Mouse (Mus musculus) hindbrain, embryonic 15.5 days (tissue): ENCODE data around the gene Hdhd5. TPM values are rescaled to one million over a fixed set of nuclear protein-coding genes. Genes with fewer than 3 reads are reported as not detected.

Source experiments
- ATAC-seq: fragments of 200-750 bp; cut with Nextera tagmentation; 2 replicates; pipeline ENCODE4 v1.8.0; 2017; ENCODE audit warnings: low read depth, moderate number of reproducible peaks, moderate TSS enrichment; ENCODE audit not compliant: low FRiP score
- H3K27ac ChIP-seq: fragments of 300-500 bp; sonication (generic); replicated peaks from 2 replicates; pipeline ENCODE4 v1.5.1; 2015; ENCODE audit warnings: mild to moderate bottlenecking, inconsistent platforms
- H3K27me3 ChIP-seq: fragments of 300-500 bp; sonication (generic); 2 replicates; pipeline ENCODE4 v1.6.1; 2015; ENCODE audit warnings: control low read depth, inconsistent platforms
- H3K36me3 ChIP-seq: fragments of 300-500 bp; sonication (generic); 2 replicates; pipeline ENCODE4 v1.6.1; 2015; ENCODE audit warnings: control low read depth, inconsistent platforms
- H3K4me1 ChIP-seq: fragments of 300-500 bp; sonication (generic); replicated peaks from 2 replicates; pipeline ENCODE4 v1.6.1; 2015; ENCODE audit warnings: control low read depth, inconsistent platforms
- H3K4me2 ChIP-seq: fragments of 300-500 bp; sonication (generic); 2 replicates; pipeline ENCODE4 v1.6.1; 2015; ENCODE audit warnings: moderate library complexity, mild to moderate bottlenecking, inconsistent platforms
- H3K4me3 ChIP-seq: fragments of 300-500 bp; sonication (generic); 2 replicates; pipeline ENCODE4 v1.5.1; 2015; ENCODE audit warnings: mild to moderate bottlenecking, inconsistent platforms
- H3K9ac ChIP-seq: fragments of 300-500 bp; sonication (generic); 2 replicates; pipeline ENCODE4 v1.6.1; 2015; ENCODE audit warnings: inconsistent platforms
- H3K9me3 ChIP-seq: fragments of 300-500 bp; sonication (generic); 2 replicates; pipeline ENCODE4 v1.6.1; 2016; ENCODE audit warnings: control low read depth, inconsistent platforms
- WGBS: fragments of 180-500 bp; shearing (Covaris S2); methylation state at CpG from one replicate; pipeline ENCODE4 v1.1.7; 2015; 5-methylcytosine and 5-hydroxymethylcytosine counted together
- polyA plus RNA-seq: library from polyadenylated mRNA; unstranded; fragments of >200 nt; fragmentation: Nextera tagmentation; extraction: Ambion mirVana; gene quantifications from 2 replicates; pipeline ENCODE4 v1.2.1, GENCODE M21; 2015

The Hdhd5 gene
- polyA plus RNA-seq, 1 experiment from 2014 or later: 15.6 TPM

GRCm38 (mm10) chr6:120555152-120555551, 24.0 kb upstream of the Hdhd5 start:
- no peak for ATAC-seq
- no peaks in the 10 kb centered on the region for H3K27me3 ChIP-seq
- H3K27ac ChIP-seq: no peak overlapping the region

DNA sequence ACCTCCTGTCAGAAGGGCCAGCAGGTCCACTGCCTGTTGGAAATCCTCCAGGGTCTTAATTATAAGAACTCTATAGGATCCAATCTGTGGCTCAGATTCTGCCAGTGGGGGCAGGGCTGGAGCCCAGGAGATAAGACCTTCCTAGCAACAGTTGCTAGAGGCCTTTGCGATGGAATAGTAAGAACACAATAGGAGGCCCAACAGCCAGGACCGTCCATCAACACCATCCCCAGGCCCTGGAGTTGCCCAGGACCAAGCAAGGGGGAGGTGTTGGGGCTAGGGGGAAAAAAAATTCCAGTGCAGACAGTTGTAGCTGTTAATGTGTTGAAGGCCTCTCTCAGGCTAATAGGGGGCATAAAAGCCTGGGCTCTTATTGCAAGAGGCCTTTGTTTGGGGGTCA, 19.1 kb upstream of the Hdhd5 start:
- Histone ChIP-seq H3K36me3 (no peaks in the 10 kb centered on the region), H3K4me1 (peaks cover 7% of the 10 kb centered on the region), H3K9me3 (no peaks in the 10 kb centered on the region), H3K4me3 (no peak overlapping the region), H3K27me3 (no peaks in the 10 kb centered on the region), H3K27ac (no peak overlapping the region), H3K4me2 (no peak overlapping the region), H3K9ac (no peak overlapping the region)
- 7% methylated on average over 2 of the region's 2 CpGs for WGBS
- 0 out of 2 replicates have a peak, but pooled peaks have one; percentile 45 for ATAC-seq

More at GRCm38 (mm10) chr6:120555152-120555551, 24.0 kb upstream of the Hdhd5 start:
- Histone ChIP-seq H3K4me2 (no peak overlapping the region), H3K4me3 (no peak overlapping the region), H3K9ac (no peak overlapping the region), H3K36me3 (no peaks in the 10 kb centered on the region), H3K4me1 (peaks cover 4% of the 10 kb centered on the region), H3K9me3 (no peaks in the 10 kb centered on the region)
- WGBS: 65% methylated on average over 1 of the region's 1 CpGs

DNA sequence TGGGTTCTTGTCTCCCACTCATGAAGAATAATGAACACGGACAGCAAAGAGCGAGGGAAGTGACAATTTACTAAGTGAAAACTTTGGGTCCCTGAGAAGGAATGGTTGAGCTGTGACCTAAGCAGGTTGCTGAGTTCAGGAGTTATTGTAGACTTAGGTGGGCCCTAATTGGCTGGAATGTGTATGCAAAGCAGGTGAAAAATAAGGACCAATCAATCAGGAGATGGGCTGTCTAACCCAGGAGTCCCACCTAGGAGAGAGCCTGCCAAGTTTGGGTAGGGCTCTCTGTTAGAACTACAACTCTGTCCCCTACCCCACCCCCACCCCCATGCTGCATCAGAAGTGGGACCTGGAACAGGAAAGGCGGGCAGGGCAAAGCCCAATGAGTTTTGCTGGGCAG, 17.5 kb upstream of the Hdhd5 start:
- no peak for ATAC-seq
- whole genome bisulfite sequencing: 93% methylated on average over 3 of the region's 3 CpGs
- Histone ChIP-seq H3K4me1 (peaks cover 7% of the 10 kb centered on the region), H3K27me3 (no peaks in the 10 kb centered on the region), H3K36me3 (no peaks in the 10 kb centered on the region), H3K9me3 (no peaks in the 10 kb centered on the region), H3K4me3 (no peak overlapping the region), H3K27ac (no peak overlapping the region), H3K9ac (no peak overlapping the region), H3K4me2 (no peak overlapping the region)

DNA sequence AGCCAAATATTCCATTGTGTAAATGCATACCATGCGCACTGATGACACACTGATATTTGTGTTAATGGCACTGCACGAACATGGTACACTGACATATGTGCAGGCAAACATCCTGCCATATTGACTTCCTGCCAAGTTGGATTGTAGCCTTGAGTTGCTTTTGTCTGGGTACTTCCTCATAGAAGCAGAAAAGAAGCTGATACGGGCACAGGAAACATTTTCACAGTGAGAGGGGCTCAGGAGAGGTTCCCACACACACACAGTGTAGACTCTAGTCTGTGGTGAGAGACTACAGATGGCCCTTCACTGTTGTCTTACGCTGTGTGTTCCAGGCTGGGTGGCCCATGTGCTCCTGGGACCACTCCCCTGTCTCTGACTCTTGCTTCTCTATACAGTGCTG, 15.9 kb upstream of the Hdhd5 start:
- peaks cover 7% of the 10 kb centered on the region for H3K4me1 ChIP-seq
- no peak overlapping the region for H3K9ac ChIP-seq
- H3K36me3 ChIP-seq: no peaks in the 10 kb centered on the region
- no peaks in the 10 kb centered on the region for H3K9me3 ChIP-seq
- H3K27me3 ChIP-seq: no peaks in the 10 kb centered on the region
- H3K27ac ChIP-seq: no peak overlapping the region
- WGBS: 74% methylated on average over 4 of the region's 4 CpGs
- H3K4me2 ChIP-seq: no peak overlapping the region
- ATAC-seq: no peak
- no peak overlapping the region for H3K4me3 ChIP-seq

DNA sequence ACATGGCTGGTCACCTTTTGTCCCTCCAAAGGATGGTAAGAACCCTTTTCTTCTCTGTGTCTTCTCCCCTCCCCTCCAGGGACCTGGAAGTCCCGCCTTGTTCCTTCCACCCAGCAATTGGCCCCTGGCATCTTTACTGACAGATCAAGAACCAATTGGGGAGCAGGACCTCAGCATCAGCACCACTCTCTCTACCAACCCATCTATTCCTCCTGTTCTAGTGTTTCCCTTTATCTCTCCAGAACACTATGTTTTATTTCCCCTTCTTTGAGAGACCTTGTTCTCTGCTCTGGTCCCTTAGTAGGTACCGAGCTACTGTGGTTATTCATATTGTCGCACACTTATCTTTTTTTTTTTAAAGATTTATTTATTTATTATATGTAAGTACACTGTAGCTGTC, 15.2 kb upstream of the Hdhd5 start:
- WGBS: 96% methylated on average over 3 of the region's 3 CpGs
- no peaks in the 10 kb centered on the region for H3K27me3 ChIP-seq
- H3K4me2 ChIP-seq: no peak overlapping the region
- H3K4me3 ChIP-seq: no peak overlapping the region
- ATAC-seq: no peak
- peaks cover 7% of the 10 kb centered on the region for H3K4me1 ChIP-seq
- H3K9me3 ChIP-seq: no peaks in the 10 kb centered on the region
- no peak overlapping the region for H3K27ac ChIP-seq
- no peak overlapping the region for H3K9ac ChIP-seq
- no peaks in the 10 kb centered on the region for H3K36me3 ChIP-seq

- H3K9ac ChIP-seq: no peak overlapping the region
- no peak overlapping the region for H3K27ac ChIP-seq
- no peaks in the 10 kb centered on the region for H3K36me3 ChIP-seq
- no peaks in the 10 kb centered on the region for H3K27me3 ChIP-seq
- no peaks in the 10 kb centered on the region for H3K9me3 ChIP-seq
- WGBS: 11% methylated on average over 1 of the region's 1 CpGs
- no peak overlapping the region for H3K4me3 ChIP-seq
- H3K4me1 ChIP-seq: peaks cover 6% of the 10 kb centered on the region
- no peak for ATAC-seq
- H3K4me2 ChIP-seq: no peak overlapping the region
Measured at GRCm38 (mm10) chr6:120542061-120542460, 10.9 kb upstream of the Hdhd5 start.

GRCm38 (mm10) chr6:120541386-120541785, 10.3 kb upstream of the Hdhd5 start:
- H3K27ac ChIP-seq: no peak overlapping the region
- no peak overlapping the region for H3K9ac ChIP-seq
- H3K27me3 ChIP-seq: no peaks in the 10 kb centered on the region
- peaks cover 6% of the 10 kb centered on the region for H3K4me1 ChIP-seq
- H3K4me2 ChIP-seq: no peak overlapping the region
- 59% methylated on average over 2 of the region's 2 CpGs for WGBS
- H3K36me3 ChIP-seq: no peaks in the 10 kb centered on the region
- ATAC-seq: no peak
- H3K9me3 ChIP-seq: no peaks in the 10 kb centered on the region
- H3K4me3 ChIP-seq: no peak overlapping the region

DNA sequence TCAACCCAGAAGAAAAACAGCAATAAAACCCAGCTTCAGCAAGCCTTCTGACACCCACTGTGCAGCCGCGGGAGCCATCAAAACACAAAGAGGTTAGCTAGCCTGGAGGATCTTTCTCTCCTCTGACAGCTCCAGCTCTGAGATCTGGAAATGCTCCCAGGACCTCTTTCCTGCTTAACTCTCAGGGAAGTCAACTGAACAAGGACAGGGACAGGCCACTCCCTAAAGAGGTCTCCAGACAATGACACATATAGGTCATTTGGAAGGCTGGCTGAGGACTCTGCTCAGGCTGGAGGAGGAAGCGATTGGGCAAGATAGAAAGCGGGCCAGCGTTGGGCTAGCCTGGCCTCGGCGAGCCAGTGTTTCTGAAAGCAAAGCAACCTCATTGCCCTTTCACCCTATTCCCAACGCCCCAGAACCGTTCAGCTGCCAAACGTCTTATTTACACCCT, 8.7 kb upstream of the Hdhd5 start:
- no peaks in the 10 kb centered on the region for H3K9me3 ChIP-seq
- H3K4me3 ChIP-seq: no peak overlapping the region
- no peaks in the 10 kb centered on the region for H3K27me3 ChIP-seq
- 32% methylated on average over 10 of the region's 10 CpGs for WGBS
- ATAC-seq: 0 out of 2 replicates have a peak, but pooled peaks have one; percentile 2
- H3K36me3 ChIP-seq: no peaks in the 10 kb centered on the region
- H3K9ac ChIP-seq: no peak overlapping the region
- H3K4me1 ChIP-seq: peaks cover 6% of the 10 kb centered on the region
- H3K27ac ChIP-seq: peak overlapping the region; percentile 69
- H3K4me2 ChIP-seq: peak overlapping the region; percentile 77

GRCm38 (mm10) chr6:120539132-120539759, 8.1 kb upstream of the Hdhd5 start:
- 0 out of 2 replicates have a peak overlapping the region, but pooled peaks have one; percentile 33 for H3K9ac ChIP-seq
- peaks cover 6% of the 10 kb centered on the region for H3K4me1 ChIP-seq
- ATAC-seq: peak; percentile 92
- 3% methylated on average over 16 of the region's 16 CpGs for WGBS
- peak overlapping the region; percentile 69 for H3K27ac ChIP-seq
- H3K36me3 ChIP-seq: no peaks in the 10 kb centered on the region
- H3K27me3 ChIP-seq: no peaks in the 10 kb centered on the region
- peak overlapping the region; percentile 36 for H3K4me3 ChIP-seq
- peak overlapping the region; percentile 77 for H3K4me2 ChIP-seq
- H3K9me3 ChIP-seq: no peaks in the 10 kb centered on the region

DNA sequence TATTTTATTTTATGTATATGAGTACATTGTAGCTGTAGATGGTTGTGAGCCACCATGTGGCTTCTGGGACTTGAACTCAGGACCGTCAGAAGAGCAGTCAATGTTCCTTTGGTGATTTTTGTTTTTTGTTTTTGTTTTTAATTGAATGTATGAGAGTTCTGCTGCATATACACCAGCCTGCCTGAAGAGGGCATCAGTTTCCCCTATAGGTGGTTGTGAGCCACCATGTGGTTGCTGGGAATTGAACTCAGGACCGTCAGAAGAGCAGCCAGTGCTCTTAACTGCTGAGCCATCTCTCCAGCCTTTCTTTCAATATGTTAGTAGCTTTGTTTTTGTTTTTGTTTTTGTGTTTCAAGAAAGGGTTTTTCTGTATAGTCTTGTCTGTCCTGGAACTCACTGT, 5.2 kb upstream of the Hdhd5 start:
- Histone ChIP-seq H3K4me2 (no peak overlapping the region), H3K27me3 (no peaks in the 10 kb centered on the region), H3K27ac (no peak overlapping the region), H3K9ac (no peak overlapping the region), H3K9me3 (no peaks in the 10 kb centered on the region), H3K36me3 (no peaks in the 10 kb centered on the region), H3K4me3 (no peak overlapping the region), H3K4me1 (peaks cover 11% of the 10 kb centered on the region)
- 85% methylated on average over 2 of the region's 2 CpGs for WGBS
- ATAC-seq: no peak

DNA sequence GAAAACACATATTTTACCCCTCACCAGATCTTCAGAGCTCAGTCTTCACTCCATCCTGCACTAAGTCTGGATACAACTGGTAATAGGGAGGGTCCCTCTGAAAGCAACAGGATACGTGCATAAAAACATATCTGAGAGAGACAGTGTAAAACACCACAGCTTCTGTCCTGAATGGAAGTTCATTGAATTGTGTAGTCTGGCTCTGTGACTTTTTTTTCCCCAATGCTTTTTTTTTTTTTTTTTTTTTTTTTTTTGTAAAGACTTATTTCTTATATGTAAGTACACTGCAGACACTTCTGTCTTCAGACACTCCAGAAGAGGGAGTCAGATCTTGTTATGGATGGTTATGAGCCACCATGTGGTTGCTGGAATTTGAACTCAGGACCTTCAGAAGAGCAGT, 1.5 kb upstream of the Hdhd5 start:
- H3K9ac ChIP-seq: no peak overlapping the region
- ATAC-seq: no peak
- WGBS: 73% methylated on average over 1 of the region's 1 CpGs
- no peak overlapping the region for H3K4me2 ChIP-seq
- no peaks in the 10 kb centered on the region for H3K9me3 ChIP-seq
- no peaks in the 10 kb centered on the region for H3K36me3 ChIP-seq
- no peak overlapping the region for H3K4me3 ChIP-seq
- no peaks in the 10 kb centered on the region for H3K27me3 ChIP-seq
- H3K4me1 ChIP-seq: peaks cover 30% of the 10 kb centered on the region
- H3K27ac ChIP-seq: no peak overlapping the region

- no peaks in the 10 kb centered on the region for H3K27me3 ChIP-seq
- WGBS: 82% methylated on average over 4 of the region's 4 CpGs
- no peak overlapping the region for H3K9ac ChIP-seq
- H3K27ac ChIP-seq: peak overlapping the region; percentile 6; the same call in 1 of the 2 replicates
- H3K4me1 ChIP-seq: peaks cover 35% of the 10 kb centered on the region
- peak overlapping the region; percentile 64; the same call in 1 of the 2 replicates for H3K4me2 ChIP-seq
- no peak for ATAC-seq
- H3K9me3 ChIP-seq: no peaks in the 10 kb centered on the region
- H3K4me3 ChIP-seq: peak overlapping the region; percentile 6; the same call in 1 of the 2 replicates
- H3K36me3 ChIP-seq: no peaks in the 10 kb centered on the region
Measured at GRCm38 (mm10) chr6:120529123-120529522, 2.0 kb downstream of the Hdhd5 start.

DNA sequence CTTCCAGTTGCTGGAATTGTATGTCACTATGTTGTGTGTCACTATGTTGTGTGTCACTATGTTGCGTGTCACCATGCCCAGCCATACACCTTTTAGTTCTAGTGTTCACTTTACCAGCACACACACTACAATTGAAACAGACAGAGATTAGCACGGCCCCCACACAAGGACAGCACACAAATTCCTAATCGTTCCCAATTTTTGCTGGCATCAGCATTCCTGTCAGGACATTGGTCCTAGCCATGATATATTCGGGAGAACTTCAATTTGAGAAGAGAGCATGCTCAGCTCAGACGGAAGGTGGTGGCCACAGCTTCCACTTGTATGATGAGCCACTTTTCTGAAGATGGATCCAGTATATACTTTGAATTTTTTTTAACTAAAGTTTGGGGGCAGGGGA, 6.3 kb downstream of the Hdhd5 start:
- H3K27ac ChIP-seq: no peak overlapping the region
- no peaks in the 10 kb centered on the region for H3K27me3 ChIP-seq
- no peak for ATAC-seq
- H3K4me1 ChIP-seq: peaks cover 22% of the 10 kb centered on the region
- no peak overlapping the region for H3K4me3 ChIP-seq
- no peak overlapping the region for H3K9ac ChIP-seq
- 93% methylated on average over 5 of the region's 5 CpGs for WGBS
- no peaks in the 10 kb centered on the region for H3K9me3 ChIP-seq
- H3K36me3 ChIP-seq: peaks cover 24% of the 10 kb centered on the region
- H3K4me2 ChIP-seq: no peak overlapping the region
